Mouse (Mus musculus): ENCODE measurements at regions not wholly inside any gene's neighbourhood (a gene's known extent, or its start where the extent isn't known, plus 50 kb on each side); places are given as distances from the start of the nearest gene placed in this dataset.

- DNase-seq (ENCODE audit: low read depth, low spot score) = no peak
Observed at GRCm38 (mm10) chr3:52703751-52704150, 313.3 kb downstream of the Cog6 start.

GRCm38 (mm10) chr3:52702962-52703361 is 314.1 kb downstream of the Cog6 start:
- no peak for DNase-seq (ENCODE audit: low read depth, low spot score)

- no peak for DNase-seq (ENCODE audit: low read depth, low spot score)
Observed at GRCm38 (mm10) chr3:52701601-52702000, 315.4 kb downstream of the Cog6 start.

- DNase-seq (ENCODE audit: low read depth, low spot score) = no peak
Observed at GRCm38 (mm10) chr3:52693813-52694212, 323.2 kb downstream of the Cog6 start.

- DNase-seq (ENCODE audit: low read depth, low spot score) = no peak
Observed at GRCm38 (mm10) chr3:52685434-52686181, 331.4 kb downstream of the Cog6 start.

GRCm38 (mm10) chr3:52680824-52681388 is 336.1 kb downstream of the Cog6 start:
- DNase-seq (ENCODE audit: low read depth, low spot score) = no peak

GRCm38 (mm10) chr3:52676886-52677670 is 340.0 kb downstream of the Cog6 start:
- no peak for DNase-seq (ENCODE audit: low read depth, low spot score)

- no peak for DNase-seq (ENCODE audit: low read depth, low spot score)
Observed at GRCm38 (mm10) chr3:52670628-52671028, 346.4 kb downstream of the Cog6 start.

- DNase-seq (ENCODE audit: low read depth, low spot score) = no peak
Observed at GRCm38 (mm10) chr3:52663161-52663602, 353.9 kb downstream of the Cog6 start.

GRCm38 (mm10) chr3:52662164-52662908 is 354.7 kb downstream of the Cog6 start:
- no peak for DNase-seq (ENCODE audit: low read depth, low spot score)

- no peak for DNase-seq (ENCODE audit: low read depth, low spot score)
Observed at GRCm38 (mm10) chr3:52653006-52653405, 364.0 kb downstream of the Cog6 start.

GRCm38 (mm10) chr3:52652476-52652870 is 364.6 kb downstream of the Cog6 start:
- no peak for DNase-seq (ENCODE audit: low read depth, low spot score)

- DNase-seq (ENCODE audit: low read depth, low spot score) = no peak
Observed at GRCm38 (mm10) chr3:52651862-52652475, 365.1 kb downstream of the Cog6 start.

- DNase-seq (ENCODE audit: low read depth, low spot score) = no peak
Observed at GRCm38 (mm10) chr3:52650071-52650470, 367.0 kb downstream of the Cog6 start.

- no peak for DNase-seq (ENCODE audit: low read depth, low spot score)
Observed at GRCm38 (mm10) chr3:52648836-52649500, 368.1 kb downstream of the Cog6 start.

- no peak for DNase-seq (ENCODE audit: low read depth, low spot score)
Observed at GRCm38 (mm10) chr3:52647900-52648299, 369.1 kb downstream of the Cog6 start.

- no peak for DNase-seq (ENCODE audit: low read depth, low spot score)
Observed at GRCm38 (mm10) chr3:52647161-52647692, 369.8 kb downstream of the Cog6 start.

GRCm38 (mm10) chr3:52645156-52645555 is 371.9 kb downstream of the Cog6 start:
- DNase-seq (ENCODE audit: low read depth, low spot score) = no peak

GRCm38 (mm10) chr3:52644178-52645128 is 372.6 kb downstream of the Cog6 start:
- no peak for DNase-seq (ENCODE audit: low read depth, low spot score)

Data from retina, adult 2 months (tissue).